Mouse (Mus musculus): ENCODE data around the gene Ncoa6.

DNA sequence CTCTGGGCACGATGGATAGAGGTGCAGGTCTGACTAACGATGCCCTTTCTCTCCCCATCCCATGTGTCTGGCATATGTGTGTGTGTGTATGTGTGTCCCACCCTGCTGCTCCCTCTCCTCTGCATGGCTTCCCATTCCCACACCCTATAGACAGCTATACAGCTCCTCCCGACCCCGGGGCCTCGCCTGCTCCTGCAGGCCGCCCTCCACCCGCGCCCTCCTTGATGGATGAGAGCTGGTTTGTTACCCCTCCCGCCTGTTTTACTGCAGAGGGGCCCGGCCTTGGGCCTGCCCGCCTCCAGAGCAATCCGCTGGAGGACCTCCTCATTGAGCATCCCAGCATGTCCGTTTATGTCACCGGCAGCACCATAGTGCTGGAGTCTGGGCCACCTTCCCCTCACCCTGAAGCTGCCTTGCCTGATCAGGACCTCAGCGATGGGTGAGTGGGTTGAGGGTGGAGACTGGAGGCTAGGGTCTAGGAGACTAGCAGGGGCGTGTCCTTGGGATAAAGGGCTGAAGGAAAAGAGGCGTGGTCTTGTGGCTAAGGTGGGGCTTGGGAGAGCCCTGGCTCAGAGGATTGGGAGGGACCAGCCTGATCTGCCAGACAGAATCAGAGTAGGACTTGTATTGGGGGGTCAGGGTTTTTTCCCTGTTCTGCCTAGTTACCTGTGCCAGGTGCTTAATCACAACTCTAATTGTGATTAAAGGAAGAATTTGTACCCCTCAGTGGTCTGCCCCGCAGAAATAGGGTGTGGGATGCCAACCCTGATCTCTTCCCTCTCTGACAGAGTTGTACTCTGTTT lies 87.8 kb downstream of the Ncoa6 start:
- TF ChIP-seq CTCF (IDR thresholded peaks at IDR 0.05; ENCODE audit: control insufficient read depth, insufficient read depth, insufficient replicate concordance, low read depth, low read length) (no peak), POLR2A (IDR thresholded peaks at IDR 0.05; ENCODE audit: control insufficient read depth, low read depth, low read length) (peak; percentile 52; the same call in 1 of the 2 replicates)
